Mouse (Mus musculus) small intestine, adult 2 months (tissue): ENCODE data around the gene Srp68.

Experiments used
- CTCF ChIP-seq: fragments of 200-500 bp; IDR thresholded peaks from 2 replicates; pipeline ENCODE4 v1.5.1; 2012; ENCODE audit warnings: low read depth, mild to moderate bottlenecking, control low read depth, inconsistent platforms, low read length, moderate library complexity, mixed read lengths; ENCODE audit not compliant: insufficient replicate concordance, insufficient read length; ENCODE audit errors: extremely low read depth
- POLR2A ChIP-seq: fragments of 200-500 bp; IDR thresholded peaks from 2 replicates; pipeline ENCODE4 v1.6.1; 2012; ENCODE audit warnings: low read depth, mild to moderate bottlenecking, control low read depth, inconsistent platforms, low read length, moderate library complexity

- TF ChIP-seq CTCF (no peak), POLR2A (no peak)
Measured at GRCm38 (mm10) chr11:116269560-116269959, 4.5 kb downstream of the Srp68 start.
